Mouse (Mus musculus) layer of hippocampus, adult 2 months (tissue): ENCODE results near the gene Nobox. TPM values are rescaled to one million over a fixed set of nuclear protein-coding genes. Genes with fewer than 3 reads are reported as not detected.

Experiments
- DNase-seq, 2 experiments: peaks; one replicate each; pipeline ENCODE4 v3.0.0; 2022; ENCODE audit warnings: low spot score in 2 of 2
- H3K27ac ChIP-seq: fragments of 200-600 bp; 2 replicates; pipeline ENCODE4 v1.8.1; 2022
- H3K4me3 ChIP-seq: fragments of 200-600 bp; 2 replicates; pipeline ENCODE4 v1.8.1; 2022; ENCODE audit warnings: mild to moderate bottlenecking
- CTCF ChIP-seq: fragments of 200-600 bp; conservative IDR thresholded peaks from 2 replicates; pipeline ENCODE4 v1.8.1; 2022; ENCODE audit warnings: antibody characterized with exemption, mild to moderate bottlenecking, moderate library complexity
- total RNA-seq, 2 experiments: library from RNA; stranded (reverse); gene quantifications; 2 replicates each; pipeline ENCODE4 v1.2.3; 2021

Gene Nobox
- total RNA-seq, 2 experiments from 2014 or later, result not detected

DNA sequence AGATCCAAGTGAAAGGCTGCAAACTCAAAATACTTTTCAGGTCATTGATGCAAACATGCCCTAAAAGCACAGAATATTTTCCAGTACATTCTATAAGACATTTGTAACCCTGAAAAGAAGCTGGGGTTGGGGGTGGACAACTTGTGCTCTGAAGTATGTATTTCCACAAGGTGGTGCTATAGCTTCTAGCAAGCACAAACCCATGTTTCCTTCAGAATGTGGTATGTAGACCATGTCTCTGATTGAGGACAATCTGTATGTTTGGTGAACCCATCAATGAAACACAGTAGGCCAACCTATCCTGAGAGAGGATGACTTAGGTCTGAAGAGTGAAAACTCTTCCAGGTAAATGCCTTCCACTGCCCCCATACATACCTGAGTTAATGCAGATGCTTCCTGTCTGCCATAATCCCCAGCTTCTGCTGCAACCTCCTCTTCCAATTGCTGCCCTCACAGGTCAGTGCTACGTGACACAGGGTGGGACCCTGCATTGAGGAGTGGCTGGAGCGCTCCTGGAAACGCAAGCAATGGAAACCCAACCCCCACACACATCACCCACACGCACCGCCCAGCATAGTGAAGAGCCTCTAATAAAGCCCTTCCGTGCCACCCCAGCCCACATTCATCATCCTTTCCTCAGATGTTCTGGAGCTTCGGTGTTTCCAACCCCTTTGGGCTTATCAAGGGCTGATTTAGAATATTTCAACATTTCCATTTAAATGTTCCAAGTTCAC is 55.0 kb downstream of the Nobox start:
- H3K27ac ChIP-seq, result no peak overlapping the region
- no peak overlapping the region for H3K4me3 ChIP-seq
- no peak for DNase-seq
- TF ChIP-seq CTCF, result peak; percentile 79

Other genes with a start within 250 kb of the Nobox start
- gene Olfr441, start 203.2 kb downstream of the Nobox start, total RNA-seq, result not detected
- gene Olfr237-ps1, start 163.0 kb downstream of the Nobox start, total RNA-seq, result not detected
- not detected for gene Olfr437, start 146.3 kb downstream of the Nobox start, total RNA-seq
- gene Olfr13, start 137.4 kb downstream of the Nobox start, total RNA-seq, result not detected
- not detected for gene Olfr435, start 112.4 kb downstream of the Nobox start, total RNA-seq
- not detected for gene Olfr434, start 96.5 kb downstream of the Nobox start, total RNA-seq
- gene Olfr47, start 78.0 kb downstream of the Nobox start, total RNA-seq, result not detected
- gene Arhgef5, start 44.0 kb downstream of the Nobox start, total RNA-seq, result 1 to 10 TPM; 1.7 to 2.8 TPM